Mouse (Mus musculus): Measurements from ENCODE around the gene Ano9. TPM values are rescaled to one million over a fixed set of nuclear protein-coding genes. Genes with fewer than 3 reads are reported as not detected.

Gene Ano9
- total RNA-seq, 2 experiments from 2014 or later, result not detected

DNA sequence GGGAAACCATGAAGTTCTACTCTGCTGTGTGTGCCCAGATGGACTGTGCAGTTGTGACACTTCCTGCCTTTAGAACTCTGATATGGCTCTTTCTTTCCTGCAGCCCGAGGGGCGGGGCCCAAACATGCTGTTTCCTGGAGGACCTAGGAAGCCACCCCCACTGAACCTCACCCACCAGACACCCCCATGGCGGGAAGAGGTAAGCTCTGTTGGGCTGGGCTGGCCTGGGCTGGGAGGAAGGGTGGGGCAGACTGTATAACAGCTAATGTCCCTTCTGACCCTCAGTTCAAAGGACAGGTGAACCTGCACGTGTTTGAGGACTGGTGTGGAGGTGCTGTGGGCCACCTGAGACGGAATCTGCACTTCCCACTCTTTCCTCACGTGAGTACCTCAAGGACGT lies 53.4 kb downstream of the Ano9 start:
- DNase-seq (ENCODE audit: low spot score in 2 of 2), result no peak

DNA sequence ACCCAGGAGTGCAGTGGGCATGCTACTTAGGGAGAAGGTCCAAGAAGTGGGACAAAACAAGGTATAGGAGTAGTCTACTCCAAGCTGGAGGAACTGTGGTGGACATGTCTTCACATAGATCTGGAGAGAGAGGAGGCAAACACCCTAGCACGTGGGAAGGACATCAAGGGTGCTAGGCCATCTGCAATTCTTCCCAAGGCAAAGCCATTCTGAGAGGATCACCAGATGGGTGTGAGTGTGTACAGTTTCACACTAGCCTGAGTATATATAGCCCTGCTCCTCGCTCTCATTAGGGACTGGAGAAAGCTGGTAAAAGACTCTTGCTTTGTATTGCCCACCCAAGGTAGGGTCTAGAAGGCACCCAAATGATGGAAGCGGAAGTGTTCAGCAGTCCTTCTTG lies 54.3 kb downstream of the Ano9 start:
- DNase-seq (ENCODE audit: low spot score in 2 of 2), result no peak

DNA sequence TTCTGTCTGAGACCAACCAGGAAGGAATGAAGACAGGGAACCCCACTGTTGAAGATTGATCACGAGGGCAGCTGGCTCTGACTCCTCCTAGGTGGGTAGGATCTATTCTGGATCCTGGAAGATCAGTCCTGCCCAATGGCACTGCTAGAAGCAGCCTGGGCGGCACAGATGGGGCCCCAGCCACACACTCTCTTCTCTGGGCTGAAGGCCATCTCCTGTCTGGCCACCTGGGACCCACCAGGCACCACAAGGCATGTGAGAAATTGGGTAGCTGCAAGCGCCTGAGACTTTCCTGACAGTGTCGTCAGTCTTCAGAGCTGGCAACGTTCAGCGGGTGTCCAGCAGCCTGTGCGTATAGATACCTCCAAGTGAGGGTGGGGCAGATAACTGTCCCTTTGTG lies 55.1 kb downstream of the Ano9 start:
- DNase-seq (ENCODE audit: low spot score in 2 of 2), result no peak

DNA sequence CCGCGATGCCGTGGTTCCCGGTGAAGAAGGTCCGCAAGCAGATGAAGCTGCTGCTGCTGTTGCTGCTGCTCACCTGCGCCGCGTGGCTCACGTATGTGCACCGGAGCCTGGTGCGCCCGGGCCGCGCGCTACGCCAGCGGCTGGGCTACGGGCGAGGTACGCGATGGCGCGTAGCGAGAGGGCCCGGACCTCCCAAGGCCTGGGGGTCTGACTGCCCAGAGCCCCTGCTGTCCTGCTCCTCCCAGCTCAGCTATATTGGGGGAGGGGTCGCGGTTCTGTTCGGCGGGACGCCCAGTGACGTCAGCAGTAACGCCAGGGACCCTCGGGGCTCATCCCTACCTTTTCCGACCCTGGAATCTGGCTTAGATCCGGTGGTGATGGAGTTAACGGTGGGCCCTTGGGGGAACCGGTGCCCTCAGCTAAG lies 56.3 kb downstream of the Ano9 start:
- DNase-seq (ENCODE audit: low spot score in 2 of 2), result peak in 1 of 2 experiments; percentile 60

DNA sequence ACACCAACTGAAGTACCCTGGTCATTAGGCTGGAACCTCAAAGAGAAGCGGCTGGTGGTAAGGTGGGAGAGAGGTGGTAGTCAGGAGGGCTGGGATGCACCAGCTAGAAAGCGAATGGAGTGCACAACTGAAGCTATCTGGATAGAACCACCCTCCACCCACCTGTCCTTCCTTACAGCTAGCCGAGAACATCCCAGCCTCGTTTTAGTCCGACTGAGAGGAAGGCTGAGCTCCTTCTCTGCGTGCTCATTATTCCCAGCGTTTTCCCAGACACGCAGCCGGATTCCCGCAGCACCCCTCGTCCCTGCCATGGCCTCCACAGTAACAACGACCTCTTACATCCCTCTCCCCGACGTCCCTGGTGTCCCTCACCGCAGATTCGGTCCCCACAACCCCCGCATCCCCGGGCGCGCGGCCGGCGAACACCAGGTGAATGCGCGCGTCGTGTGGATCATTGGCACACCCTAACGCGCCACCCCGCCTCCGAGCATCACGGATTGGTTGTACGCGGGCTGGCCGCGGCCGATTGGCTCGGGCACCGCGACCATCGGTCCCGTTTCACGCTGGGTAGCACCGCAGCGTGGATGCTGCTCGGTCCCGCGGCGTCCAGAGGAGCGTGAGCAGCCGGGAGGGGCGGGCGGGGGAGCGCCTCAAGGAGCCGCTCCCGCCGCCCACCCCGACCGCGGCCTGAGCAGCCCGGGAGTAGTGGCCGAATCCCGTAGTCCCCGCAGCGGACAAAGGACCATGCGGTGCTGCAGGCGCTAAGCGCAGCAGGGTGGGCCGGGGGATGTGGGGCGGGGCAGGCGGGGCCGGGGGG lies 57.0 kb downstream of the Ano9 start, which contains the start of gene B4galnt4:
TSS of gene B4galnt4 (plus strand) at position 679 of the 817 bp plus-strand sequence.
- peak; percentile 86 to 91 for DNase-seq (ENCODE audit: low spot score in 2 of 2)

DNA sequence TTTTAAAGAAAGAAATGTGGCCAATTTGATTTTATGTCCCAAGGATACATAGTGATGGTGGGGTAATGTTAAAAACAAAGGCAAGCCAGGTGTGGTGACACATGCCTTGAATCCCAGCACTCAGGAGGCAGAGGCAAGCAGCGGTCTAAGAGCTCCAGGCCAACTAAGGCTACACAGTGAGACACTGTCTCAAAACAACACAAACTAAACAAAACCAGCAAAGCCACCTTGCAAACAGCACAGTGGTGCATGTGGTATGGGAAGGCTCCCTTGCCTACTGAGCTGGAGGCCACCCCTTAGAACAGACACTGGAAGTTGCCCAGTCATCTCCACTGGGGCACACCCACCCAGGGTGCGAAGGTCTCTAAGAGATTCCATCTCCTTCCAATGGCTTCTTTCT lies 57.7 kb downstream of the Ano9 start:
- no peak for DNase-seq (ENCODE audit: low spot score in 2 of 2)

DNA sequence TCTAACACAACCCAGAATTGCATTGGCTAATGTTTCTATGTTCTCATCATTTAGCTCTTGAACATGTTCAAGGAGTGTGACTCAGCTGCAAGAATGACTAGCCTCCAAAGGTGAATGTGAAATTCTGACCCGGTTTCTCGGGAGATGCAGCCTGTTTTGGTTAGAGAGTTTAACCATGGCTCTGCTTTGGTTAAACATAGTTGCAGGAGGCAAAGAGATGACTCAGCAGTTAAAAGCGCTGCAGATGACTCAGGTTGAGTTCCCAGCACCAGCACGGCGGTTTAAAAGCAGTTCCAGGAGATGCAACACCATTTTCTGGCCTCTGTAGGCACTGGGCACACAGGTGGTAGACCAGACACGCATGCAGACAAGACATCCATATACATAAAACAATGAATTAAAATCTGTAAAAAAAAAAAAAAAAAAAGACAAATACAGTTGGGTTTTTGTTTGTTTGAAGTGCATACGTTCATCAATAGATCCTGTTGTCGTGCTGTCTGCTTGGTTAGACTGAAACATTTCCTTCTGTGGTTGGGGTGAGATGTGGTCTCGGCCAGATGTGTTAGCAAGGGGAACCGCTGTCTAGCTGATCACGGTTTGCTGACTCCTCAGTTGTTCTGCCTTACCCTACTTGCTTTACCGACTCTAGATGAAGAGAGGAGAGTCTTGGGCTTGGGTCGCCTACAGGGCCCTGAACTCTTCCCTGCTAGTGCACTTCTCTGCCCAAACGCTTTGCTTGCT lies 58.8 kb downstream of the Ano9 start:
- no peak for DNase-seq (ENCODE audit: low spot score in 2 of 2)

DNA sequence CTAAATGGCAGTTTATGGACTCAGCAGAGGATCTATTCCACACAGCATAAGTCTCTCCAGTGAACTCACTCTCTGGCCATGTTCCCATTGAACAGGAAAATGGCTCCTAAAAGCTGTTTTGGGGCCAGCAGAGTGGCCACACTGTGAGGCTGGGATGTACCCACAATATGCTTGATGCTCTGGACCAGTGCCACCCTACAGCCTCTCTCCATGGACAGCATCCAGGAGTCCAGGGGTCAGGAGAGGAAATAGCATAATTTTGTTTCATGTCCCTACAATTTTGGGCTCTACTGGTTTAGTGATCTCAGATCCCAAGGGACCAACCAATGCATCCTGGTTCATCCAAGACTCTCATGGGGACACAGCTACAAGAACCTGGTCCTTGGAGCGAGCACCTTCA lies 60.1 kb downstream of the Ano9 start:
- no peak for DNase-seq (ENCODE audit: low spot score in 2 of 2)

DNA sequence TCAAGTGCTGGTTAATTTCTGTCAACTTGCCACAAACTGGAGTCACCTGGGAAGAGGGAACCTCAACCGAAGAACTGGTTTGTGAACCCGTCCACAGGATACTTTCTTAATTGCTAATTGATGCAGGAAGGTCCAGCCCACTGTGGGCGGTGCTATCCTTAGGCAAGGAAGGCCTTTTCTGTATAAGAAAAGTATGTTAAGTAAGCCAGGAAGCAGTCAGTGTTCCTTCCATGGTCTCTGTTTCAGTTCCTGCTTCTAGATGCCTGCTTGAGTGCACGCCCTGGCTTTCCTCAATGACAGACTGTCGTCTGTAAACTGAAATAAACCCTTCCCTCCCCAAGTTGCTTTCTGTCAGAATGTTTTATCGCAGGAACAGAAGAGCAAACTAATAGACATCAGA lies 60.6 kb downstream of the Ano9 start:
- DNase-seq (ENCODE audit: low spot score in 2 of 2), result no peak

DNA sequence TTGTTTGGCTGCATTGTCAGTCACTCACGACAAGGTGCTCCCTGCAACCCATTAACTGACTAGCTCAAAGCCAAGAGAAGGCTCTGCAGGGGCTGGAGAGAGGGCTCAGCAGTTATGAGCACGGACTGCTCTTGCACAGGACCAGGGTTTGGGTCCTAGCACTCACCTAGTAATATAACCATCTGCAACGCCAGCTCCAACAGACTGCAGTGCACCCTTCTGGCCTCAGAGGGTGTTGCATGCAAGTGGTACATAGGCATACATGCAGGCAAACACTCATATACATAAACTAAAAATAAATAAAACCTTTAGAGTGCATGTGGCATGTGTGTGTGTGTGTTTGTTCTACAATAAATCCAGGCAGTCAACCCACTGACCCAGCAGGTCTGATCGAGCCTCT lies 61.8 kb downstream of the Ano9 start:
- no peak for DNase-seq (ENCODE audit: low spot score in 2 of 2)

DNA sequence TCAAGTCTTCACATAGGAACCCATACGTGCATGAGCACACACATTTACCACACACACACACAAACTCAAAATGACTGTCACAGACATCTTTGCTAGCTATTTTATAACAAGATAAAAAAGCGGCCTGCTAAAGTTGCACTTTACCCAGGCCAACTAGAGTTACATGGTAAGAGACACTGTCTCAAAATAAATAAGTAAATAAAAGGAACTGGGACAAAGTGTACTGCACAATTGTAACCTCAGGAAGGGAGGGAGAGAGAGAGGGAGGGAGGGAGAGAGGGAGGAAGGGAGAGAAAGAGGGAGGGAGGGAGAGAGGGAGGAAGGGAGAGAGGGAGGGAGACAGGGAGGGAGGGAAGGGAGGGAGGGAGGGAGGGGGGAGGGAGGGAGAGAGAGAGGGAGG lies 65.2 kb downstream of the Ano9 start:
- no peak for DNase-seq (ENCODE audit: low spot score in 2 of 2)

DNA sequence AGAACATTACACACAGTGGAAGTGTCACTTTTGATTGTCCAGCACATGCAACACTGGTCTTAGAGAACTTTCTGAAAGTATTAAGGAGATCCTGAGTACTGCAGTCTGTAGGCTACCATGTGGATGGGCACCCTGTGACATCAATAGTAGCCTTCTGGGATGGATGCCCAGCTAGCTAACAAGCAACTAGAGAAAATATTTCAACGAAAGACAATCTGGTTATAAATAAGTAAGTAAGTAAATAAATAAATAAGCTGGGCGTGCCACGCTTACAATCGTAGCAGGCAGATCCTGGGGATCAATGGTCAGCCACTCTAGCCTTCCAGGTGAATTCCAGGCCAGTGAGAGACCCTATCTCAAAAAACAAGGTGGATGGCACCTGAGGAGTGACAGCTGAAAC lies 65.6 kb downstream of the Ano9 start:
- DNase-seq (ENCODE audit: low spot score in 2 of 2), result no peak

Other genes with a start within 250 kb of the Ano9 start
- 100 to 1,000 TPM; 151 to 155 TPM for gene Psmd13, start 235.8 kb downstream of the Ano9 start, total RNA-seq (2021)
- gene Sirt3, start 235.5 kb downstream of the Ano9 start, total RNA-seq (2021), result 10 to 100 TPM; 46.0 to 48.6 TPM
- gene Cox8b, start 217.4 kb downstream of the Ano9 start, total RNA-seq (2021), result not detected
- gene Nlrp6, start 196.9 kb downstream of the Ano9 start, total RNA-seq (2021), result under 1 TPM; 0.27 to 0.53 TPM
- 1 to 10 TPM; 4.2 to 5.0 TPM for gene Pgghg, start 176.4 kb downstream of the Ano9 start, total RNA-seq (2021)
- gene Ifitm5, start 167.5 kb downstream of the Ano9 start, total RNA-seq (2021), result not detected
- not detected for gene Gm45717, start 161.9 kb downstream of the Ano9 start, total RNA-seq (2021)
- 10 to 100 TPM; 20.3 to 27.0 TPM for gene Ifitm2, start 161.8 kb downstream of the Ano9 start, total RNA-seq (2021)
- gene Ifitm1, start 150.6 kb downstream of the Ano9 start, total RNA-seq (2021), result 1 to 10 TPM; 3.6 to 5.5 TPM
- gene Ifitm3, start 107.0 kb downstream of the Ano9 start, total RNA-seq (2021), result 10 to 100 TPM; 13.0 TPM
- gene Ifitm6, start 99.9 kb downstream of the Ano9 start, total RNA-seq (2021), result not detected
- gene Gm17387, start 88.7 kb downstream of the Ano9 start, total RNA-seq (2021), result not detected
- gene B4galnt4, start 56.7 kb downstream of the Ano9 start, total RNA-seq (2021), result 100 to 1,000 TPM; 103 to 123 TPM
- not detected for gene Pkp3, start 39.6 kb downstream of the Ano9 start, total RNA-seq (2021)
- 1 to 10 TPM; 2.1 to 2.5 TPM for gene Sigirr, start 17.2 kb downstream of the Ano9 start, total RNA-seq (2021)
- 10 to 100 TPM; 47.9 to 68.4 TPM for gene Ptdss2, start 4.6 kb upstream of the Ano9 start, total RNA-seq (2021)
- gene Rnh1, start 55.1 kb upstream of the Ano9 start, total RNA-seq (2021), result 10 to 100 TPM; 29.7 to 32.4 TPM
- gene Hras, start 76.2 kb upstream of the Ano9 start, total RNA-seq (2021), result 100 to 1,000 TPM; 210 to 243 TPM
- gene Lrrc56, start 76.4 kb upstream of the Ano9 start, total RNA-seq (2021), result 1 to 10 TPM; 5.0 to 5.8 TPM
- gene Lmntd2, start 96.3 kb upstream of the Ano9 start, total RNA-seq (2021), result not detected
- gene Rassf7, start 98.1 kb upstream of the Ano9 start, total RNA-seq (2021), result 1 to 10 TPM; 1.6 to 1.7 TPM
- 10 to 100 TPM; 71.6 to 72.7 TPM for gene Phrf1, start 111.0 kb upstream of the Ano9 start, total RNA-seq (2021)
- under 1 TPM; 0.29 to 0.64 TPM for gene Irf7, start 148.7 kb upstream of the Ano9 start, total RNA-seq (2021)
- not detected for gene Cdhr5, start 159.0 kb upstream of the Ano9 start, total RNA-seq (2021)
- under 1 TPM in 1 of 2 experiments, not detected in 1; 0.76 TPM for gene Sct, start 161.3 kb upstream of the Ano9 start, total RNA-seq (2021)
- gene Drd4, start 174.2 kb upstream of the Ano9 start, total RNA-seq (2021), result under 1 TPM; 0.45 to 0.55 TPM
- 100 to 1,000 TPM; 220 to 227 TPM for gene Deaf1, start 209.9 kb upstream of the Ano9 start, total RNA-seq (2021)
- gene Tmem80, start 209.9 kb upstream of the Ano9 start, total RNA-seq (2021), result 10 to 100 TPM; 25.7 to 29.8 TPM
- 1 to 10 TPM; 2.3 to 2.4 TPM for gene Eps8l2, start 221.1 kb upstream of the Ano9 start, total RNA-seq (2021)